ENCODE assay signal across 25 mouse cellular contexts in the genomic region with DNA sequence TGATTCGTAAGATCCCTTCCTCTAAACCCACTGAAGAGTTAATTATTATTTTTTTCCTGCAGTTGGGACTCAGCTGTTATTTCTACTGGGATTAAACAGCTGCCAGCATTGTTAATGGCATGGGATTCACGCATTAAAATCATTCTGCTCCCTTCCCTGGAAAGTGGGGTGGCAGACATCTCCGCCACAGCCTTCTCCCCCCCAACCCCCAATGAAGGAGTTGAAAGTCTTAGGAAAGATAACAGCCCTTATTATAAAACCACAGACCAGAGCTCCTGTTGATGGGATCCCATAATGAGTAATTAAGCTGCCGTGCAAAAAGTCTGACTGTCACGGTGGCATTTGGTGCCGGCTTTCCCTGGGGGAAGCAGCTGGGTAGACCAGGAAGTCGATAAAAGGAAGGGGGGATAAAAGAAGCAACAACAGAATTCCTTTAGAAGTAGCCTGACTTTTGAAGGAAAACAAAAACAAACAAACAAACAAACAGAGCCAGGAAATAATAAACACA.
DNase-seq lines count a peak whose midpoint lies in the region; ATAC-seq and TF ChIP-seq lines count a peak whose summit lies in the region.
"Had no signal": no experiment of that assay in that cellular context is flagged by ENCODE, and none has a peak within 500 bp of the region (broad histone marks: within the 10 kb centered on the region; RNA-seq: fewer than 3 reads in every experiment).

No protein-coding gene starts in this region.

- H3K9me3 ChIP-seq in forebrain, embryonic 14.5 days (replicated peaks; ENCODE audit: control insufficient read depth, low read length): no peaks in the 10 kb centered on the region
- no peaks in the 10 kb centered on the region for H3K9me3 ChIP-seq in neural tube, embryonic 15.5 days (replicated peaks)
- H3K9me3 ChIP-seq: midbrain, embryonic 12.5 days; neural tube, embryonic 12.5 days had no signal

- peak; percentile 52; the same call in 1 of the 2 replicates for ATAC-seq in forebrain, embryonic 14.5 days
- ATAC-seq in neural tube, embryonic 15.5 days (ENCODE audit: low FRiP score): no peak
- ATAC-seq: intestine, postnatal 0 days had no signal

- 10% methylated on average over 7 of the region's 7 CpGs for WGBS in forebrain, embryonic 14.5 days
- WGBS in neural tube, embryonic 15.5 days: 16% methylated on average over 7 of the region's 7 CpGs

- H3K27me3 ChIP-seq in forebrain, embryonic 14.5 days (replicated peaks; ENCODE audit: control insufficient read depth, insufficient read depth, low read length): no peaks in the 10 kb centered on the region
- no peaks in the 10 kb centered on the region for H3K27me3 ChIP-seq in neural tube, embryonic 15.5 days (replicated peaks)
- H3K27me3 ChIP-seq: embryonic facial prominence, embryonic 15.5 days; heart, embryonic 13.5 days; neural tube, embryonic 12.5 days had no signal

- no peaks in the 10 kb centered on the region for H3K36me3 ChIP-seq in forebrain, embryonic 14.5 days (ENCODE audit: control insufficient read depth, insufficient read depth, low read length)
- H3K36me3 ChIP-seq in neural tube, embryonic 15.5 days: no peaks in the 10 kb centered on the region
- H3K36me3 ChIP-seq: embryonic facial prominence, embryonic 15.5 days; heart, embryonic 13.5 days; limb, embryonic 13.5 days; midbrain, embryonic 12.5 days; neural tube, embryonic 12.5 days had no signal

- no peak overlapping the region for H3K9ac ChIP-seq in forebrain, embryonic 14.5 days (ENCODE audit: low read length)
- H3K9ac ChIP-seq in neural tube, embryonic 15.5 days (replicated peaks): no peak overlapping the region
- H3K9ac ChIP-seq: embryonic facial prominence, embryonic 15.5 days; heart, embryonic 13.5 days; hindbrain, embryonic 14.5 days; limb, embryonic 13.5 days; midbrain, embryonic 12.5 days; neural tube, embryonic 12.5 days had no signal

- TF ChIP-seq CTCF in brain, embryonic 14.5 days (IDR thresholded peaks at IDR 0.05; ENCODE audit: borderline replicate concordance, extremely low read depth, insufficient read depth, insufficient read length): no peak

- TF ChIP-seq POLR2A in brain, embryonic 14.5 days (IDR thresholded peaks at IDR 0.05; ENCODE audit: borderline replicate concordance, extremely low read depth, insufficient read depth, insufficient read length, poor library complexity, severe bottlenecking): no peak

- peak; percentile 24 for DNase-seq in heart, adult 11 months
- DNase-seq in heart, adult 8-10 months (ENCODE audit: low spot score): no peak
- peak; percentile 77 for DNase-seq in brain, embryonic 14.5 days (ENCODE audit: low read depth)
- DNase-seq in forebrain, embryonic 14.5 days (ENCODE audit: low spot score): peak; percentile 61
- no peak for DNase-seq in right cerebral cortex, postnatal 10 days (ENCODE audit: low spot score in 2 of 2)
- DNase-seq in urinary bladder, postnatal 10 days (ENCODE audit: low spot score): no peak
- DNase-seq: adrenal gland, postnatal 14 days; cerebellum, adult 11-12 months; cerebellum, adult 9-11 months; gastrocnemius, postnatal 36 days; heart, adult 2 months; heart, postnatal 10 days; kidney, postnatal 14 days; layer of hippocampus, adult 9-11 months; lung, postnatal 36 days; thymus, postnatal 4 days had no signal

- no peaks in the 10 kb centered on the region; the same call in 1 of the 2 replicates for H3K4me1 ChIP-seq in forebrain, embryonic 14.5 days (ENCODE audit: control insufficient read depth, insufficient read depth, low read length)
- H3K4me1 ChIP-seq in neural tube, embryonic 15.5 days: peaks cover 12% of the 10 kb centered on the region
- H3K4me1 ChIP-seq: heart, embryonic 13.5 days; limb, embryonic 13.5 days; neural tube, embryonic 12.5 days had no signal

- H3K4me2 ChIP-seq in forebrain, embryonic 14.5 days (ENCODE audit: low read length): no peak overlapping the region
- H3K4me2 ChIP-seq in neural tube, embryonic 15.5 days: 0 out of 2 replicates have a peak overlapping the region, but pooled peaks have one; percentile 6
- H3K4me2 ChIP-seq: embryonic facial prominence, embryonic 15.5 days; heart, embryonic 13.5 days; hindbrain, embryonic 14.5 days; limb, embryonic 13.5 days; liver, embryonic 11.5 days; midbrain, embryonic 12.5 days; neural tube, embryonic 12.5 days had no signal

- H3K27ac ChIP-seq in forebrain, embryonic 14.5 days (ENCODE audit: low read depth, low read length): no peak overlapping the region
- no peak overlapping the region for H3K27ac ChIP-seq in neural tube, embryonic 15.5 days (replicated peaks)
- H3K27ac ChIP-seq: embryonic facial prominence, embryonic 15.5 days; heart, adult 2 months; heart, embryonic 13.5 days; hindbrain, embryonic 14.5 days; limb, embryonic 13.5 days; midbrain, embryonic 12.5 days; neural tube, embryonic 12.5 days had no signal

- no peak overlapping the region for H3K4me3 ChIP-seq in forebrain, embryonic 14.5 days (ENCODE audit: low read depth, low read length)
- no peak overlapping the region for H3K4me3 ChIP-seq in neural tube, embryonic 15.5 days (replicated peaks)
- H3K4me3 ChIP-seq: embryonic facial prominence, embryonic 15.5 days; heart, adult 2 months; heart, embryonic 13.5 days; limb, embryonic 13.5 days; midbrain, embryonic 12.5 days; neural tube, embryonic 12.5 days had no signal

Comparison
In these comparisons a context has a peak if more than half of its experiments do, and no peak if none do; other contexts are left out.
1. DNase-seq: peak in heart, adult 11 months (single experiment), brain, embryonic 14.5 days (single experiment) and forebrain, embryonic 14.5 days (single experiment); none in heart, adult 8-10 months (single experiment), right cerebral cortex, postnatal 10 days (0 of 2) and urinary bladder, postnatal 10 days (single experiment).